Mouse (Mus musculus) hematopoietic stem cell, adult 5-6 weeks (primary cell): Measurements from ENCODE around the gene Pnldc1. TPM values are rescaled to one million over a fixed set of nuclear protein-coding genes. Genes with fewer than 3 reads are reported as not detected.
"Not testable (repeated sequence)": the region's sequence is repeated elsewhere in the genome, so short reads cannot be mapped to it uniquely, and the experiment has no call there.

Source experiments
- ATAC-seq, 2 experiments: fragments of 125-278 bp in 1 of 2; replicated peaks in 1 of 2; 2 replicates each; pipeline ENCODE4 v1.8.0; 2016 to 2017; ENCODE audit warnings: inconsistent platforms in 2 of 2, mild to moderate bottlenecking in 2 of 2, moderate number of reproducible peaks in 2 of 2, low read depth in 1 of 2, moderate TSS enrichment in 1 of 2; ENCODE audit not compliant: low FRiP score in 2 of 2, poor library complexity in 2 of 2, severe bottlenecking in 2 of 2, insufficient read depth in 1 of 2, low TSS enrichment in 1 of 2
- total RNA-seq: library from RNA; stranded (forward); fragments of 172-1452, 232-1000 nt; gene quantifications from 2 replicates; pipeline ENCODE4 v1.2.3, GENCODE M21; 2017

Gene Pnldc1
- total RNA-seq: not detected in 2 replicates

GRCm38 (mm10) chr17:12909361-12910280 lies at the start of gene Pnldc1:
TSS of gene Pnldc1 (minus strand) at chr17:12910230.
- no peak for ATAC-seq

- ATAC-seq: not testable (repeated sequence)
Measured at GRCm38 (mm10) chr17:12959377-12959776, 49.3 kb upstream of the Pnldc1 start.

GRCm38 (mm10) chr17:12956664-12957063 lies 46.6 kb upstream of the Pnldc1 start:
- ATAC-seq: no peak

- no peak for ATAC-seq
Measured at GRCm38 (mm10) chr17:12949669-12950068, 39.6 kb upstream of the Pnldc1 start.

- ATAC-seq: no peak
Measured at GRCm38 (mm10) chr17:12942459-12943162, 32.6 kb upstream of the Pnldc1 start.

GRCm38 (mm10) chr17:12941543-12942260 lies 31.7 kb upstream of the Pnldc1 start:
- ATAC-seq: no peak

- ATAC-seq: peak; percentile 51 to 58
Measured at GRCm38 (mm10) chr17:12940151-12940805, 30.2 kb upstream of the Pnldc1 start, which contains the start of gene Acat3. TSS of gene Acat3 (minus strand) at chr17:12940600.

GRCm38 (mm10) chr17:12939377-12940148 lies 29.5 kb upstream of the Pnldc1 start:
- ATAC-seq: 0 out of 4 replicates have a peak, but pooled peaks of 1 of the 2 experiments have one; percentile 18

- no peak for ATAC-seq
Measured at GRCm38 (mm10) chr17:12938077-12938476, 28.0 kb upstream of the Pnldc1 start.

- ATAC-seq: no peak
Measured at GRCm38 (mm10) chr17:12937412-12937970, 27.5 kb upstream of the Pnldc1 start.

GRCm38 (mm10) chr17:12935719-12936118 lies 25.7 kb upstream of the Pnldc1 start:
- no peak for ATAC-seq

GRCm38 (mm10) chr17:12931576-12931975 lies 21.5 kb upstream of the Pnldc1 start:
- ATAC-seq: not testable (repeated sequence)

- no peak for ATAC-seq
Measured at GRCm38 (mm10) chr17:12925703-12926180, 15.7 kb upstream of the Pnldc1 start.

- ATAC-seq: no peak
Measured at GRCm38 (mm10) chr17:12925001-12925400, 15.0 kb upstream of the Pnldc1 start.

- ATAC-seq: no peak
Measured at GRCm38 (mm10) chr17:12921073-12921472, 11.0 kb upstream of the Pnldc1 start.
